Mouse (Mus musculus): ENCODE data around the gene Fubp1. TPM values are rescaled to one million over a fixed set of nuclear protein-coding genes. Genes with fewer than 3 reads are reported as not detected.

Fubp1 gene
- 13.7 TPM for polyA plus RNA-seq (2015; fragmentation: Illumina TruSeq; extraction: RNeasy Lipid Tissue Mini Kit (QIAGEN cat#74804); ENCODE audit: insufficient read depth, low read depth, low replicate concordance)

GRCm38 (mm10) chr3:152209967-152210634, at the start of gene Fubp1, which contains the start of gene Dnajb4:
Gene Fubp1, plus strand, starts transcription at chr3:152210422.
Gene Dnajb4, minus strand, starts transcription at chr3:152210302.

GRCm38 (mm10) chr3:152166099-152166423, 44.2 kb upstream of the Fubp1 start, which contains the start of gene Gipc2:
Gene Gipc2, minus strand, starts transcription at chr3:152166230.

GRCm38 (mm10) chr3:152266036-152266421, 55.8 kb downstream of the Fubp1 start, which contains the start of gene Nexn:
Gene Nexn, minus strand, starts transcription at chr3:152266350.

Other genes starting within 250 kb of the Fubp1 start
- 0.89 TPM for gene Gipc2, start 44.2 kb upstream of the Fubp1 start, polyA plus RNA-seq (2015; fragmentation: Illumina TruSeq; extraction: RNeasy Lipid Tissue Mini Kit (QIAGEN cat#74804); ENCODE audit: insufficient read depth, low read depth, low replicate concordance)
- gene Dnajb4, start 120 bp upstream of the Fubp1 start, polyA plus RNA-seq (2015; fragmentation: Illumina TruSeq; extraction: RNeasy Lipid Tissue Mini Kit (QIAGEN cat#74804); ENCODE audit: insufficient read depth, low read depth, low replicate concordance), result 8.8 TPM
- 3.4 TPM for gene Nexn, start 55.9 kb downstream of the Fubp1 start, polyA plus RNA-seq (2015; fragmentation: Illumina TruSeq; extraction: RNeasy Lipid Tissue Mini Kit (QIAGEN cat#74804); ENCODE audit: insufficient read depth, low read depth, low replicate concordance)
- gene Miga1, start 130.0 kb downstream of the Fubp1 start, polyA plus RNA-seq (2015; fragmentation: Illumina TruSeq; extraction: RNeasy Lipid Tissue Mini Kit (QIAGEN cat#74804); ENCODE audit: insufficient read depth, low read depth, low replicate concordance), result 4.0 TPM
- gene Usp33, start 136.1 kb downstream of the Fubp1 start, polyA plus RNA-seq (2015; fragmentation: Illumina TruSeq; extraction: RNeasy Lipid Tissue Mini Kit (QIAGEN cat#74804); ENCODE audit: insufficient read depth, low read depth, low replicate concordance), result 22.3 TPM
- gene Zzz3, start 185.1 kb downstream of the Fubp1 start, polyA plus RNA-seq (2015; fragmentation: Illumina TruSeq; extraction: RNeasy Lipid Tissue Mini Kit (QIAGEN cat#74804); ENCODE audit: insufficient read depth, low read depth, low replicate concordance), result 6.2 TPM